Mouse (Mus musculus) macrophage (primary cell): ENCODE results near the gene Vsig8. TPM values are rescaled to one million over a fixed set of nuclear protein-coding genes. Genes with fewer than 3 reads are reported as not detected.

Experiments
- H3K27ac ChIP-seq: fragments of 350-480 bp; formaldehyde crosslinking; 2 replicates; pipeline ENCODE4 v1.9.0; 2021
- H3K36me3 ChIP-seq: fragments of 350-480 bp; formaldehyde crosslinking; 2 replicates; pipeline ENCODE4 v1.9.0; 2021; ENCODE audit errors: inconsistent target
- H3K4me3 ChIP-seq: fragments of 350-480 bp; formaldehyde crosslinking; 2 replicates; pipeline ENCODE4 v1.9.0; 2021; ENCODE audit errors: inconsistent target
- H3K79me2 ChIP-seq: fragments of 350-480 bp; formaldehyde crosslinking; 2 replicates; pipeline ENCODE4 v1.9.0; 2021; ENCODE audit errors: inconsistent target
- WGBS: methylation state at CpG from one replicate; pipeline ENCODE4 v1.1.7; 2026; ENCODE audit warnings: inconsistent platforms; ENCODE audit not compliant: missing documents; 5-methylcytosine and 5-hydroxymethylcytosine counted together
- polyA plus RNA-seq: library from polyadenylated mRNA; stranded (reverse); fragments of 250-400 nt; gene quantifications from 3 replicates; pipeline ENCODE4 v1.2.4, GENCODE M21; 2018; ENCODE audit warnings: inconsistent platforms

Vsig8 gene
- polyA plus RNA-seq, 1 experiment from 2014 or later, result 0.37 TPM

- Histone ChIP-seq H3K4me3 (peak within 1 kb of the TSS; percentile 33), H3K27ac (peak within 1 kb of the TSS; percentile 45), H3K36me3 (no peaks in the 10 kb centered on the region), H3K79me2 (no peaks in the 10 kb centered on the region)
- 7% methylated on average over 28 of the region's 28 CpGs for WGBS
These were observed 34.9 kb upstream of the Vsig8 start, which contains the start of gene Cfap45 for GRCm38 (mm10) chr1:172520576-172521440. Cfap45 (plus strand) TSS chr1:172520801.

GRCm38 (mm10) chr1:172522524-172522923 is 33.2 kb upstream of the Vsig8 start:
- WGBS, result 11% methylated on average over 7 of the region's 7 CpGs
- no peak overlapping the region for H3K4me3 ChIP-seq
- no peaks in the 10 kb centered on the region for H3K79me2 ChIP-seq
- no peaks in the 10 kb centered on the region for H3K36me3 ChIP-seq
- 0 out of 2 replicates have a peak overlapping the region, but pooled peaks have one; percentile 10 for H3K27ac ChIP-seq

GRCm38 (mm10) chr1:172523699-172524101 is 32.0 kb upstream of the Vsig8 start:
- H3K36me3 ChIP-seq, result no peaks in the 10 kb centered on the region
- no peak overlapping the region for H3K27ac ChIP-seq
- WGBS, result 82% methylated on average over 12 of the region's 12 CpGs
- H3K79me2 ChIP-seq, result no peaks in the 10 kb centered on the region
- H3K4me3 ChIP-seq, result no peak overlapping the region

- H3K4me3 ChIP-seq, result peak overlapping the region; percentile 3; the same call in 1 of the 2 replicates
- H3K36me3 ChIP-seq, result no peaks in the 10 kb centered on the region
- H3K79me2 ChIP-seq, result no peaks in the 10 kb centered on the region
- H3K27ac ChIP-seq, result peak overlapping the region; percentile 77
- 4% methylated on average over 15 of the region's 15 CpGs for WGBS
These were observed 30.5 kb upstream of the Vsig8 start for GRCm38 (mm10) chr1:172525027-172525764.

- peak overlapping the region; percentile 1; the same call in 1 of the 2 replicates for H3K4me3 ChIP-seq
- 19% methylated on average over 7 of the region's 7 CpGs for WGBS
- no peaks in the 10 kb centered on the region for H3K36me3 ChIP-seq
- no peaks in the 10 kb centered on the region for H3K79me2 ChIP-seq
- H3K27ac ChIP-seq, result no peak overlapping the region
These were observed 29.8 kb upstream of the Vsig8 start for GRCm38 (mm10) chr1:172525971-172526370.

- Histone ChIP-seq H3K4me3 (peak overlapping the region; percentile 1; the same call in 1 of the 2 replicates), H3K36me3 (no peaks in the 10 kb centered on the region), H3K79me2 (no peaks in the 10 kb centered on the region), H3K27ac (no peak overlapping the region)
- 24% methylated on average over 23 of the region's 23 CpGs for WGBS
These were observed 29.2 kb upstream of the Vsig8 start for GRCm38 (mm10) chr1:172526380-172527081.

GRCm38 (mm10) chr1:172527431-172527830 is 28.3 kb upstream of the Vsig8 start:
- Histone ChIP-seq H3K4me3 (no peak overlapping the region), H3K79me2 (no peaks in the 10 kb centered on the region), H3K36me3 (no peaks in the 10 kb centered on the region), H3K27ac (no peak overlapping the region)
- WGBS, result 93% methylated on average over 10 of the region's 10 CpGs

GRCm38 (mm10) chr1:172528701-172529100 is 27.0 kb upstream of the Vsig8 start:
- 2% methylated on average over 7 of the region's 7 CpGs for WGBS
- no peak overlapping the region for H3K4me3 ChIP-seq
- no peaks in the 10 kb centered on the region for H3K79me2 ChIP-seq
- H3K27ac ChIP-seq, result no peak overlapping the region
- no peaks in the 10 kb centered on the region for H3K36me3 ChIP-seq

GRCm38 (mm10) chr1:172530544-172531220 is 25.1 kb upstream of the Vsig8 start:
- Histone ChIP-seq H3K4me3 (no peak overlapping the region), H3K79me2 (no peaks in the 10 kb centered on the region), H3K27ac (no peak overlapping the region), H3K36me3 (no peaks in the 10 kb centered on the region)
- 36% methylated on average over 8 of the region's 8 CpGs for WGBS

- Histone ChIP-seq H3K27ac (no peak overlapping the region), H3K36me3 (no peaks in the 10 kb centered on the region), H3K4me3 (no peak overlapping the region), H3K79me2 (no peaks in the 10 kb centered on the region)
- WGBS, result 54% methylated on average over 12 of the region's 13 CpGs
These were observed 23.2 kb upstream of the Vsig8 start for GRCm38 (mm10) chr1:172532551-172532950.

GRCm38 (mm10) chr1:172535116-172535515 is 20.6 kb upstream of the Vsig8 start:
- Histone ChIP-seq H3K36me3 (no peaks in the 10 kb centered on the region), H3K4me3 (no peak overlapping the region), H3K79me2 (no peaks in the 10 kb centered on the region), H3K27ac (no peak overlapping the region)
- WGBS, result 91% methylated on average over 16 of the region's 16 CpGs

- WGBS, result 75% methylated on average over 5 of the region's 6 CpGs
- Histone ChIP-seq H3K79me2 (no peaks in the 10 kb centered on the region), H3K4me3 (no peak overlapping the region), H3K36me3 (no peaks in the 10 kb centered on the region), H3K27ac (no peak overlapping the region)
These were observed 15.9 kb upstream of the Vsig8 start for GRCm38 (mm10) chr1:172539827-172540226.

GRCm38 (mm10) chr1:172540283-172540820 is 15.4 kb upstream of the Vsig8 start:
- no peak overlapping the region for H3K4me3 ChIP-seq
- no peaks in the 10 kb centered on the region for H3K79me2 ChIP-seq
- H3K27ac ChIP-seq, result no peak overlapping the region
- WGBS, result 89% methylated on average over 9 of the region's 11 CpGs
- no peaks in the 10 kb centered on the region for H3K36me3 ChIP-seq

- Histone ChIP-seq H3K27ac (no peak overlapping the region), H3K79me2 (no peaks in the 10 kb centered on the region; the same call in 1 of the 2 replicates), H3K4me3 (no peak overlapping the region), H3K36me3 (no peaks in the 10 kb centered on the region)
- WGBS, result 81% methylated on average over 4 of the region's 4 CpGs
These were observed 9.7 kb upstream of the Vsig8 start for GRCm38 (mm10) chr1:172546062-172546461.
